Mouse (Mus musculus) thymus, postnatal 14 days (tissue): ENCODE measurements around the gene Klf13.

Source experiments
- DNase-seq: peaks from one replicate; pipeline ENCODE4 v3.0.0; 2021

Klf13 gene

DNA sequence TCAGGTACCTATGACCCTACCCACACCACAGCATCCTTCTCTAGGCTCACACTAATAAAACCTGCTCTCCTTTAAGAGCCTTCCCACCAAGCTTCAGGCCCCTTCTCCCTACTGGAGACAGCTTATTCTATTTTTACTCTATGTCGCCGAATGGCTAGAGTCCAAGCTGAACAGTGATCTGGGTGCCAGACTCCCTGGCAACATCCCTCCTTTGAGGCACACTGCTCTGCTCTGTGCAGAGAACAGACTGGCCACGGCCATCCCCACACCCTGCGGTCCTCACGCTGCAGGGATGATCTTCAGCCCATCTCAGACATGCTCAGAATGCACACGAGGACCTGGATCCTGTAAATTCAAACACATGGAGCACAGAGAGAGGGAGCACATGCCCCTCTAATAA is 59.1 kb downstream of the Klf13 start:
- DNase-seq: no peak

DNA sequence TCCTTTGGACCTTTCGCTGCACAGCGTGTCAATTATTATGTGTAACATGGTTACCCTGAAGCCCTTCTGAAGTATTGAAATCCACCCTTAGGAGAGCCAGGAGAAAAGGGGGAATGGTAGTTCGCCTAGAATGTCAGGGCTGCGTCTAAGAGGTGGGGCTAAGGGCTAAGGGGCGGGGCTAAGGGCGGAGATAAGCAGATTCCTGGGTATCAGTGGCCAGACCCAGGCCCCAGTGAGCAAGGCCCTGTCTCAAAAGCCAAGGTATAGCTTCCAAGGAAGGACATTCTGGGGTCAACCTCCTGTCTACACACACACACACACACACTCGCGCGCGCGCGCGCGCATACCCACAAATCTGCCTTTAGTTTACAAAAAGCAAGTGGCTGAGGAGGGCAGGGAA is 61.1 kb downstream of the Klf13 start:
- no peak for DNase-seq

DNA sequence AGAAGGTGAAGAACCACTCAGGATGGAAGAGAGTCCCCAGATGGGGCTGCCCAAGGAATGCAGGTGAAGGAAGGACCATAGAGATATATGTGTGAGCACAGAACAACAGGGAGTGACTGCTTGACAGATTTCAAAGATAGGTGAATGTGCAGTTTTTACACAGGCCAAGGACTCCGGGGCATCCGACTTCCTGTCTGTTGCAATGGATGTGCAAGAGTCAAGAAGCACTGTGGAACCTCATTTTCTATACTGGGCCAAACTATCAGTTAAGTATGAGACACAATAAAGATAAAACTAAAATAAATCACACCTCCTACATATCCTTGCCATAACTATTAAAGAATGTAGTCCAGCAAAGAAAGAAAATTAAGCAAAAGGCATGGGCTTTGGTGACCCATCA is 62.1 kb downstream of the Klf13 start:
- no peak for DNase-seq

DNA sequence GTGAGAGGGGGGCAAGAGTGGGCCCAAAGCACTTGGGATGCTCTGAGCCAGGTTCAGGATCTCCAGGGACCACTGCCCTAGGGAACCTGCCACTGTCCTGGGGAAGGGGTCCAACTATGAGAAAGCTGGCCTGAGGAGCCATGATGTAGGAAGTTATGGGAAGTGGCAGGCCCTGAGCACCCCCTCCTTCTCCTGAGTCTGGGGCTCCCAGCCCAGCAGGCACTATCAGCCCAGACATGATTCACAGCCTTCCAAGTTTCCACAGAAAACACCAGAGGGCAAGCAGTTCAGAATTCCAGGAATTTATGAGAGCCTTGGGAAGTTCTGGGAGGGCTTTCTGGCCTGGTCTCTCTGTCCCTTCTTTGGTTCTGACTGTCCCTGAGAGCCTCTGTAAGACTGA is 63.0 kb downstream of the Klf13 start:
- DNase-seq: no peak

DNA sequence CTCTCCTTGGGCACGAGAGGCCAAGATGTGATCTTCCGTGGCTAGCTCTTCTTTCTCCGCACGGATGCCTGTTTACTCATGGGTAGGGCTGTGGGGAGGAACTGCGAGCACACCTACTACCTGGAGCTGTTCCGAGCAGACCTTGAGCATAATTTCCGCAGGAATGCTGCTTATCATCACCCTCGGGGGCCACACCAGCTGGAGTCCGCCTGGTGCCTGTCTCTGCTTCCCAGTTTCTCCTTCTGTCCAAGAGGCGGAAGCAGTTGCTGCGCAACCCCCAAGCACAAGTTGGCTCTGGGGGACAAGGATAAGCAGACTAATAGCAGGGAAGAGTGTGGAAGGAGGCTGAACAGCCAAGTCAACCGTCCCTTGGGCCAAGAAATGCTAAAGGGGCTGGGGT is 64.8 kb downstream of the Klf13 start:
- no peak for DNase-seq

DNA sequence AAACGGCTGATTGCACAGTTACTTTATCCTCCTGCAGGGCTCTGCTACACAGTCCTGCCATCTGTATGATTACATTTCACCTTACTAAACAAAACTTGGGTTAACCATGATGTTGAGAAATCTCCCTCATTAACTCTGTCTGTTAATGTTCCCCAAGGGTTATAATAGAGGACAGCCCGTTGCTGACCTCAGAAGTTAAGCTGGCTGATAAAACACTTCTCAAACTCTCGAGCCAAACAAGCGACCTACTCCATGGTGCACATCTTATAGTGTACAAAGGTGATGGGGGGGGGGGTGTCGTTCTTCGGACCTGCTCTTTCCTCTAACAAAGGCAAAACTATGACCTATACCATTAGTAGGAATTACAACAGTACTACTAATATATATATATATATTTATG is 67.0 kb downstream of the Klf13 start:
- no peak for DNase-seq

DNA sequence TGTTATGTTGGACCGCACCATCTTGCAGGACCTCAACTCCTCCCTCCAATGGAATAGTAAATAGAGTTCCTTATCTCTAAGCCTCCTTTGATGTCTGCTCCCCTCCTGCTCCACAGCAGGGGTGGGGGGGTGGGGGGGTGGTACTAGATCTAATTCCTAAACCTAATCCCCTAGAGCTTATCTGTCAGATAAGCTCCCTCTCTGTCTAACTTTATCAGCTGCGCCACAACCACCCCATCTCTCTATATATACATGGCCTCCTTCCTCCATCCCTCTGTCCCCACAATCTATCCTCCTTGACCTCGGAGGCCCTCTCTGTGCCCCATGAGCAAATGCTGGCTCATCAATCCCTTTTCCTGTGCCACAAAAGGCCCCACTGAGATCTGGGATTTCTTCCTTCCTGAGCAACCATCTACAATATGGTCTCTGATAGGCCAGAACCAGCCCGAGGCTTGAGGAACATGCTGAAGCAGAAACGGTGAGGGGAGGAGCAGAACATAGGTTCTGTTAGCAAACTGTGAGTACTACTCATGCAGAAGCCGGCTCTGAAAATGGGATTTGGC is 70.3 kb downstream of the Klf13 start:
- DNase-seq: no peak

DNA sequence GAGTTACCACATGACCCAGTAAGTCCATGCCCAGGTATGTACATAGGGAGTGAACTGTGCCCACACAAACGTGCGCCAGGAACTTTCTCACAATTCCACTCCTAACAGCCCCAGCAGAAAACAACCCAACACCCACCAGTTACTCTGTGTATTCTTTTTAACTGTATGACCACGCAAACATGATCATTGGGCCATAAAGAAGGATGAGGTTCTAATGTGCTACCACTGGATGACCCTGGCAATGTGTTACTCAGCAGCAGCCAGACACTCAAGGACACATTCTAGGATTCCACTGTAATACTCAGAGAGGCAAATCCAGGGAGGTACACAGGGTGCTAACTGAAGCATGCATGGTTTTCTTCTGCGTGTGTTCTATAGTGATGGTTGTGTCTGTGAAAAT is 72.8 kb downstream of the Klf13 start:
- no peak for DNase-seq

DNA sequence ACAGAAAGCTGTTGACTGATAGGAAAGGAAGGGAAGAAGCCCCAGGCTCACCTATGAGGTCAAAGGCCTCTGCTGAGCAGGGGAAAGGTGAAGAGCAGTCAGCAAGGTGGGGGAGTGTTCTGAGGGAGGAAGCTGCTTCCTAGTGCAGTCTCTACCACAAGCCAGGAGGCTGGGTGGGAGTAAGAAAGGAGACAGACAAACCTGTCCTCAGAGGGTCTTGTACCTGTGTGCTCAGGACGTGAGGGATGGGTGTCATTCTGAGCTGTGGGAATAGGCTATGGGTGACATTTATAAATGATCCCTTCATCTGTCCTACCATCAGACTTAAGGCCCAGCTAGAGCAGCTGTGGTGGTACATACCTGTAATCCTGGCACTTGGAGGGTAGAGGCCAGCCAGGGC is 75.7 kb downstream of the Klf13 start:
- no peak for DNase-seq

DNA sequence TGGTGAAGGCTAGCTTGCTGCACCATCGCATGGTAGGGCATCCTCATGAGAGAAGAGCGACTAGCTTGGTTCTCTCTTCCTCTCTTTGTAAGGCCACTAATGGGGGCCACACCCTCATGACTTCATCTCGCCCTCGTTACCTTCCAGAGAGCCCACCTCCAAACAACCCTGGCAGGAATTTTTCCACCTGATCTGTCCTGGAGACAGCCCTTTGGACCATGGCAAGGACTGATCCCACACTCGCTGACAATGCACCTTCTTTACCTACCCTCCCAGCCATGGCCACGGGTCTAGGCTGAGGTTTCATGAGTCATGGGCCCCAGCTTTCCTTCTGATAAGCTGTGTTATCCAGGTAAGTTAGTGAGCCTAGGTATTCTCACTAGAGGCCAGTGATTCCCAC is 77.6 kb downstream of the Klf13 start:
- no peak for DNase-seq

DNA sequence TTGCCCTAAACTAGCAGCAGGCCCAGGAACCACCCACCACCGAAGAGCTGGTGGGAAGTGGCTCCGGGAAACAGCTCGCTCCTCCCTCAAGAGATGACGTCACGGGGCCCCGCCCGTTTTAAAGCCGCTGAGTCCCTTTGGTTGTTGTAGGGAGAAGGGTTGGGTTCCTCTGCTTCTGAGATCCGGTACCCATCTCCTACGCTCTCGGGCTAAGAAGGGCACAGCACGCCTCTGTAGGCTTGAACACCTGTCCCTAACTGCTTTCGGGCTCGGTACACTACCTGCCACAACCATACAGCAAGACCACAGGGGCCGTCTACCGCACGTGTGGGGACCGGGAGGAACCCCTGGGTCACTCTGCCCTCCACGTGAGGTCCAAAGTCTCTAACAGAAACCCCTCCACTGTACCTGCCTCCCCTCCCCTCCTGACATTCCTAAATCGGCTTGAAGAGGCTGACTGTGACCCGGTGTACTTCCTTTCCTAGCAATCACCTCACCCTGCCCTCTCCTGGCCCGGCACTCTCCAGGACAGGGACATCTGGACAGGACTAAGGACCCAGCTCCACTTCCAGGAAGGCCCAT is 80.1 kb downstream of the Klf13 start:
- DNase-seq: peak; percentile 94

DNA sequence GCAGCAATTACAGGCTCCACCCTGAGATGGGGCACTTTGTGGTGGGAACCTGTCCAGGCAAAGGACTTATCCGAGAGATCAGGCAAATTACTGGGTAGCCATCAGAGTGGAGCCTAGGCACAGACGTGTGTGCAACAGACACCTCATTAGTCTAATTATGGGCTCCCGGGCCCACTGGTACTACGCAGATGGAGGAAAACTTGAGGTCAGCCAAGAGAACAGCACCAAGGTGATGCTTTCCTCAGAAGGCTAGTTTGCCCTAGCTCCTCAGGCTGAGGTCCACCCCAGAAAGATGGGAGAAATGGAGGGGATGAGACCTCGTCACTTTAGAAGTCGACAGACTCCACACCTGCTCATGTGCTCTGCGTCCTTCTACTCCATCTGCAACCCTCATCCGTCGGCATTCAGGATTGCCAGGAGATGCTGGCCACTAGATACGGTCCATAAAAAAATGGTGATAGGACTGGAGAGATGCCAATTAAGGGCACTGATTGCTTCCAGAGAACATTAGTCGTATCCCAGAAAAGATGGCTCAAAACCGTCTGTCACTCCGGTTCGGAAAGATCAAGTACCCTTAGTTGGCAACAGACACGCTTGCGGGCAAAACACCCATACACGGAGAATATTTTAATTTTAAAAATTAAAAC is 80.8 kb downstream of the Klf13 start:
- DNase-seq: no peak

DNA sequence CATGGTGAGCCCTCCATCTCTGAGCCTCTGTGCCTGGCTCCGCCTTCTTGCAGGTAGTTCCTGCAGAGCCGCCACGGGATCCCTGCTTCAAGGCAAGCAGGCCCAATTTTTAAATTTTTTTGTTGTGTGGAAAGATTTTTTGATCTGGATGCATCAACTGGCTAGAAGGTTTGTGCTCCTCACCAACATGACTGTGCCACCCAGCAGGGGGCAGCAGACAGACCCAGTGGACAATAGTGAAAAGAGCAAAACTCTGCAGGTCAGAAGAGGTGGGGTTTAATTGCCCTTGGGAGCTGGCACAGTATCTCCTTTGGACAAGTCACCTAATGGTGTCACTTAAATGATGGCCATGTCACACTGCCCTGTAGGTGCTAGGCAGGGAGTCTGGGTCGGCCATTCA is 83.4 kb downstream of the Klf13 start:
- DNase-seq: peak; percentile 89

DNA sequence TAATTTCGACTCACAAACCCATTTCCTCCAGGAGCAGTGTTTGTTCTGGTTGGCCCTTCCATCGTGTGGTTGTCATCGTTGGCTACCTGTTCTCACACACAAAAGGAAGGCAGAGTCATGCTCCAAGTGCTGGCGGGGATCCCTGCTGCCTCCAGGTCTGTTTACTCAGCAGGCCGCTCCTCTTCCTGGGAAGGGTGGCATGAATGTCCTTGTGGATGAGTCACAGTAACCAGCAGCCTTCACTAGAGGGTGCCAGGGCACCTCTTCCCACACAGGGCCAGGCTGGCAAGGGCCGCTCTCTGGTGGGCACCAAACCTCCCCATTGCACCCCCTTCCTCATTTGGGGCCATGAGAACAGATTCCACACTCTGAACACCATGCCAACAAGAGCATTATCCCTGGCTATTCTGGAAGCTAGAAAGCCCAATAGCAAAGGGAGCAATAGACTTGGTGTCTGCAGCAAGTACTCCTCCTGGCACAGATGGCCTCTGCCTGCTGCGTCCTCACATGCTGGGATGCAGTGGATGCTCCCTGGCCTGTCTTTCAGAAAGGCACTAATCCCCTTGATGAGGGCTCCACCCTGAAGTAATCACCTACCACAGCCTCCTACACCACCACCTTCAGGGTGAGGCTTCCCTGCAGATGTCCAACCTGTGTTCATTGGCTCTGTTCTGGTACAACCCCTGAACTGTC is 86.7 kb downstream of the Klf13 start:
- DNase-seq: no peak
